In the genomic region with DNA sequence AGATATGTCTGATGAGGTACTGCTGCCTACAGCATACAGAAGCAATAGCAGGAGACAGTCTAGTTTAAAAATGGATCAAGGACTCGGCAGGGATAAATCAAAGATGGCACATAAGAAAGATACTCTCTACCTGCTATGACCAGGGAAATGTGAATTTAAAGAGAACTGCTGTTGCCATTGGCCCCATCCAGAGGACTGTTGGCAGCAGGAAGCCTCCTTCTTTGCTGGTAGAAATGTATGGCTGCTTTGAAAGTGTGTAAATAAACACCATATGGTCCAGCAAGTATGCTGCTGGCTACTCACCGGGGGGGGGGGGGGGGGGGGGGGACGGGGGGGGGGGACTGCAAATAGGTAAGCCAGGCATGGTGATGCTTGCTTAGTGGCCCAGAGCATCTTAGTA, we compare ENCODE assay signal across 17 mouse cellular contexts.
A peak's percentile ranks its signal among the peaks of the same experiment; 100 is the strongest.
DNase-seq lines count a peak whose midpoint lies in the region; ATAC-seq and TF ChIP-seq lines count a peak whose summit lies in the region.
"Had no signal": no experiment of that assay in that cellular context is flagged by ENCODE, and none has a peak within 500 bp of the region (broad histone marks: within the 10 kb centered on the region; RNA-seq: fewer than 3 reads in every experiment).

No protein-coding gene starts in this region.

- H3K9ac ChIP-seq in forebrain, postnatal 0 days = no peak overlapping the region
- H3K9ac ChIP-seq in forebrain, embryonic 13.5 days = no peak overlapping the region
- H3K9ac ChIP-seq in midbrain, embryonic 11.5 days (ENCODE audit: low read length) = no peak overlapping the region
- H3K9ac ChIP-seq in midbrain, embryonic 15.5 days = no peak overlapping the region
- H3K9ac ChIP-seq: heart, embryonic 13.5 days; hindbrain, embryonic 15.5 days had no signal

- H3K4me3 ChIP-seq in forebrain, postnatal 0 days (ENCODE audit: low read depth, low read length) = no peak overlapping the region
- no peak overlapping the region for H3K4me3 ChIP-seq in forebrain, embryonic 13.5 days
- H3K4me3 ChIP-seq in midbrain, embryonic 11.5 days (ENCODE audit: low read depth, low read length) = no peak overlapping the region
- no peak overlapping the region for H3K4me3 ChIP-seq in midbrain, embryonic 15.5 days
- H3K4me3 ChIP-seq: embryonic facial prominence, embryonic 10.5 days; heart, embryonic 13.5 days; hindbrain, embryonic 15.5 days had no signal

- H3K36me3 ChIP-seq in forebrain, postnatal 0 days (ENCODE audit: insufficient read depth) = no peaks in the 10 kb centered on the region
- no peaks in the 10 kb centered on the region for H3K36me3 ChIP-seq in forebrain, embryonic 13.5 days (ENCODE audit: poor library complexity, severe bottlenecking)
- H3K36me3 ChIP-seq in midbrain, embryonic 11.5 days (ENCODE audit: control insufficient read depth, insufficient read depth, low read length) = no peaks in the 10 kb centered on the region
- no peaks in the 10 kb centered on the region for H3K36me3 ChIP-seq in midbrain, embryonic 15.5 days (replicated peaks)
- H3K36me3 ChIP-seq: embryonic facial prominence, embryonic 10.5 days; heart, embryonic 13.5 days; hindbrain, embryonic 15.5 days had no signal

- TF ChIP-seq CTCF in forebrain, postnatal 0 days (IDR thresholded peaks at IDR 0.05; ENCODE audit: low read depth) = no peak

- no peak overlapping the region for H3K27ac ChIP-seq in forebrain, postnatal 0 days (ENCODE audit: low read depth, low read length)
- no peak overlapping the region for H3K27ac ChIP-seq in forebrain, embryonic 13.5 days
- H3K27ac ChIP-seq in midbrain, embryonic 11.5 days (ENCODE audit: low read depth, low read length) = no peak overlapping the region
- H3K27ac ChIP-seq in midbrain, embryonic 15.5 days = no peak overlapping the region
- H3K27ac ChIP-seq: embryonic facial prominence, embryonic 10.5 days; heart, embryonic 13.5 days; hindbrain, embryonic 15.5 days had no signal

- H3K4me1 ChIP-seq in forebrain, postnatal 0 days (ENCODE audit: insufficient read depth) = no peaks in the 10 kb centered on the region
- H3K4me1 ChIP-seq in forebrain, embryonic 13.5 days = peaks cover 9% of the 10 kb centered on the region; the same call in 1 of the 2 replicates
- H3K4me1 ChIP-seq in midbrain, embryonic 11.5 days (ENCODE audit: control insufficient read depth, insufficient read depth, low read length) = no peaks in the 10 kb centered on the region
- H3K4me1 ChIP-seq in midbrain, embryonic 15.5 days = no peaks in the 10 kb centered on the region
- H3K4me1 ChIP-seq: embryonic facial prominence, embryonic 10.5 days; heart, embryonic 13.5 days; hindbrain, embryonic 15.5 days had no signal

- no peaks in the 10 kb centered on the region for H3K27me3 ChIP-seq in forebrain, postnatal 0 days (ENCODE audit: insufficient read depth, low read length)
- no peaks in the 10 kb centered on the region for H3K27me3 ChIP-seq in forebrain, embryonic 13.5 days
- H3K27me3 ChIP-seq in midbrain, embryonic 11.5 days (ENCODE audit: control insufficient read depth, insufficient read depth, low read length) = no peaks in the 10 kb centered on the region
- H3K27me3 ChIP-seq in midbrain, embryonic 15.5 days (replicated peaks) = no peaks in the 10 kb centered on the region
- H3K27me3 ChIP-seq: hindbrain, embryonic 15.5 days had no signal

- DNase-seq in cerebellum, adult 11-12 months = peak; percentile 32
- DNase-seq in cerebellum, postnatal 4 days (ENCODE audit: low spot score in 2 of 2) = no peak
- DNase-seq in forebrain, postnatal 0 days = peak; percentile 19
- DNase-seq in midbrain, embryonic 11.5 days (ENCODE audit: low spot score, missing footprints) = peak; percentile 37
- DNase-seq in cerebellum, adult 9-11 months = peak; percentile 36
- no peak for DNase-seq in heart, adult 11 months
- DNase-seq: adrenal gland, postnatal 14 days; gastrocnemius, postnatal 14 days; heart, postnatal 36 days; kidney, adult 11 months; kidney, adult 9 months had no signal

- WGBS in forebrain, postnatal 0 days = 28% methylated on average over 2 of the region's 3 CpGs
- 83% methylated on average over 1 of the region's 3 CpGs for WGBS in forebrain, embryonic 13.5 days
- 77% methylated on average over 1 of the region's 3 CpGs for WGBS in midbrain, embryonic 11.5 days
- WGBS in midbrain, embryonic 15.5 days = 63% methylated on average over 1 of the region's 3 CpGs

- ATAC-seq in forebrain, postnatal 0 days = peak; percentile 43; the same call in 1 of the 2 replicates
- no peak for ATAC-seq in forebrain, embryonic 13.5 days
- no peak for ATAC-seq in midbrain, embryonic 11.5 days (ENCODE audit: low FRiP score)
- no peak for ATAC-seq in midbrain, embryonic 15.5 days (replicated peaks)
- ATAC-seq: activated CD4-positive, CD25-positive, alpha-beta regulatory T cell, adult 4 months had no signal

- no peak overlapping the region for H3K4me2 ChIP-seq in forebrain, postnatal 0 days (ENCODE audit: low read depth)
- H3K4me2 ChIP-seq in forebrain, embryonic 13.5 days = no peak overlapping the region
- no peak overlapping the region for H3K4me2 ChIP-seq in midbrain, embryonic 11.5 days
- H3K4me2 ChIP-seq in midbrain, embryonic 15.5 days = no peak overlapping the region
- H3K4me2 ChIP-seq: heart, embryonic 13.5 days; hindbrain, embryonic 15.5 days had no signal

- no peaks in the 10 kb centered on the region for H3K9me3 ChIP-seq in forebrain, postnatal 0 days (ENCODE audit: low read length)
- no peaks in the 10 kb centered on the region for H3K9me3 ChIP-seq in forebrain, embryonic 13.5 days (replicated peaks)
- H3K9me3 ChIP-seq in midbrain, embryonic 11.5 days (ENCODE audit: control insufficient read depth, low read length) = no peaks in the 10 kb centered on the region
- no peaks in the 10 kb centered on the region for H3K9me3 ChIP-seq in midbrain, embryonic 15.5 days
- H3K9me3 ChIP-seq: embryonic facial prominence, embryonic 10.5 days; heart, embryonic 13.5 days; hindbrain, embryonic 15.5 days had no signal

Comparison
In these comparisons a context has a peak if more than half of its experiments do, and no peak if none do; other contexts are left out.
1. DNase-seq: peak in cerebellum, adult 11-12 months (single experiment), forebrain, postnatal 0 days (single experiment), midbrain, embryonic 11.5 days (single experiment) and cerebellum, adult 9-11 months (single experiment); none in cerebellum, postnatal 4 days (0 of 2) and heart, adult 11 months (single experiment).